Mouse (Mus musculus) brain, embryonic 14.5 days (tissue): Measurements from ENCODE around the gene Nsun6.

Experiments
- CTCF ChIP-seq: fragments of 200-500 bp; IDR thresholded peaks from 2 replicates; pipeline ENCODE4 v1.5.1; 2012; ENCODE audit warnings: inconsistent platforms, mild to moderate bottlenecking, moderate library complexity, borderline replicate concordance; ENCODE audit not compliant: insufficient read depth, insufficient read length; ENCODE audit errors: extremely low read depth
- POLR2A ChIP-seq: fragments of 200-500 bp; IDR thresholded peaks from 2 replicates; pipeline ENCODE4 v1.6.1; 2012; ENCODE audit warnings: mild to moderate bottlenecking, inconsistent platforms, borderline replicate concordance; ENCODE audit not compliant: poor library complexity, insufficient read depth, insufficient read length, severe bottlenecking; ENCODE audit errors: extremely low read depth

- TF ChIP-seq CTCF (no peak), POLR2A (no peak)
Observed at GRCm38 (mm10) chr2:15096514-15097090, 41.7 kb upstream of the Nsun6 start.
